Mouse (Mus musculus) central nervous system, embryonic 14 days (tissue): Measurements from ENCODE around the gene Bcl2l10. TPM values are rescaled to one million over a fixed set of nuclear protein-coding genes. Genes with fewer than 3 reads are reported as not detected.

ENCODE experiments used
- polyA plus RNA-seq: library from polyadenylated mRNA; depleted of rRNA; stranded (reverse); fragments of >200 nt; gene quantifications from 2 replicates; pipeline ENCODE4 v1.2.3, GENCODE M21; 2012; rRNA removed

Gene Bcl2l10
- polyA plus RNA-seq, result not detected in 2 replicates

DNA sequence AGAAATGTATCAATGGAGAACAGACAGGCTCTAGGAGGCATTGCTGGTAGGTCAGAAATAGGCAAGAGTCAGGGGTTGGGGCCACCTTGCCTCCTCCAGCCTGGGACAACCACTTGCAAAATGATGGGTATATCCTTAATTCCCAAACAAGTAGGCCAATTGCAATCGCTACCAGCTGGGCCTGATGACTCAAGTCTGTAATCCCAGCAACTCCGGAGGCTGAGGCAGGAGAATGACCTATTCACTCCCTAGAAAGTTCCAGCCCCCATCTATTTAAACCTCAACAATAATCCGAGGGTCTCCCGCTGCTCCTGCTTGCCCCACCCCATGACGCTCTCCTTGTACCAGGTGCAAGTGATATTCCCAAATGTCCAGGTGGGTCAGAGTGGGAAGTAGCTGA lies at the start of gene Bcl2l10:
Bcl2l10 (plus strand) TSS at position 301 of the 400 bp plus-strand sequence.

DNA sequence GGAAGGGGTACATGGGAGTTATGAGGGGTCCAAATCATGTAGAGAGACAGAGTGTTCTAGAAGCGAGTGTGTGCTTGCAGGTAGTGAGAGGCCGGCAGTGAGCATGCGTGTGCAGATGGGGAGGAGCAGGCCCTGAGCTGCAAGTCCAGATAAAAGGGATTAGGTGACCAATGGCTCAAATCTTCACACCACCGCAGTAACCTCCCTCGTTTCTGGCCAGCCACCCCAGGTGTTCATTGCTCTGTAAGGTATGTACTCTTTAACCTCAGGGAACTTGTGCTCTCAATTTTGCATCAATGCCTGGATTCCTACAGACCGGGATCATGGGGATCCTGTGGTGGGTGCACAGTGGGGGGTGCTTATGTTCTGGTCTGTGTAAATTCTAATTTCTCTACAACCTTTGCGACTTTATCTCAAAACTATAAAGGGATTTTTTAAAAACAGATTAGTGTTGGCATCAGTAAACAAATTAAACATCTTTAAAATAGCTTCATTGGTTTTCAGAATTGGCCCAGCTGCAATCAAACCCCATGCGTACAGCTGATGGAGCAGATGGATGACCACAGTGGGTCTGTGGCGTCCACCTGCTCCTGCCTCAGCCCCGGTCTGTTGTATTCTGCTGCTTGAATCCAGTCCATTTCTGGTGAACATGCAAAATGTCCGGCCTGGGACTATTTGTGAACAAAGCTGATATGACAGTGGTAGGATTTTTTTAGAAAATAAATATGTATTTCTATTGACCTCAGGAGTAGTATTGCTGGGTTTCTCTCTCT lies 41.2 kb upstream of the Bcl2l10 start, which contains the start of gene Gnb5:
Gnb5 (plus strand) TSS at position 163 of the 773 bp plus-strand sequence.

Other genes with a start within 250 kb of the Bcl2l10 start
- 0.55 and 1.1 TPM in 2 replicates for gene Myo5c, start 115.7 kb upstream of the Bcl2l10 start, polyA plus RNA-seq
- 44.4 and 48.0 TPM in 2 replicates for gene Gnb5, start 41.5 kb upstream of the Bcl2l10 start, polyA plus RNA-seq
- 83.6 and 88.0 TPM in 2 replicates for gene Mapk6, start 62.2 kb downstream of the Bcl2l10 start, polyA plus RNA-seq
- gene Leo1, start 93.8 kb downstream of the Bcl2l10 start, polyA plus RNA-seq, result 26.7 and 28.1 TPM in 2 replicates
- gene Tmod3, start 211.9 kb downstream of the Bcl2l10 start, polyA plus RNA-seq, result 59.1 TPM in 2 replicates